9 mouse cellular contexts compared by ENCODE assay signal in the genomic region with DNA sequence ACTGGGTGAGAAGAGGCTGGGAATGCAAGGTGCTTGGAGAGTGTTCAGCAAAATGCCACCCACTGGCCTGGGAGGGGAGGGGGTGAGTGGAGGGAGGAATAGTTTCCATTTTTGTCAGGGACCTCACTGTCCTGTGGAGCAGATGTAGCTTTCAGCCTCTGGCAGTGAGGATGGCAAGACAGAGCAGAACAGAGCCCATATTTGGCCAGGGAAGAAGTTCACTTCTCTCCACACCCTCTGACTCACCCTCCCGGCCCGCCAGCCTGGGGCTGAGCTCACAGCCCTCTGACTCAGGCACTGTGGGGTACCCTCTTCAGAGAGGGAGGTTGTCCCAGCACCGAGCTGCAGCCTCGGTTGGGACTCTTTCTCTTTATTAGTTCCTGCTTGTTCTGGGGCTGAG.
DNase-seq lines count a peak whose midpoint lies in the region; ATAC-seq and TF ChIP-seq lines count a peak whose summit lies in the region.
"Had no signal": no experiment of that assay in that cellular context is flagged by ENCODE, and none has a peak within 500 bp of the region (broad histone marks: within the 10 kb centered on the region; RNA-seq: fewer than 3 reads in every experiment).

No protein-coding gene starts in this region.

- H3K27me3 ChIP-seq in Patski: no peaks in the 10 kb centered on the region
- H3K27me3 ChIP-seq: liver, embryonic 13.5 days had no signal

- DNase-seq in Patski (ENCODE audit: low read depth, low spot score): peak; percentile 93
- DNase-seq in heart, postnatal 25 days (ENCODE audit: low spot score): peak; percentile 66
- peak; percentile 42 to 57 for DNase-seq in natural killer cell, adult 2 months (ENCODE audit: low spot score in 2 of 2)
- DNase-seq in thymus, postnatal 14 days: no peak
- no peak for DNase-seq in spleen, postnatal 4 days (ENCODE audit: low spot score in 2 of 2)
- no peak for DNase-seq in left cerebral cortex, postnatal 25 days (ENCODE audit: low spot score in 2 of 2)
- no peak for DNase-seq in thymus, postnatal 4 days
- DNase-seq: liver, embryonic 13.5 days had no signal

- peaks cover 14% of the 10 kb centered on the region for H3K4me1 ChIP-seq in embryonic fibroblast, embryonic 13.5 days (ENCODE audit: control insufficient read depth, insufficient read depth, low read length)
- H3K4me1 ChIP-seq: liver, embryonic 13.5 days had no signal

- POLR2A ChIA-PET in Patski (lab: Charles Lee): interaction anchor here (1.1 to 3.7 kb wide), 3 partner anchors 45 to 109 kb away, joined by 3 to 13 read pairs (median 4); no protein-coding TSS in a partner anchor

- H3K4me3 ChIP-seq in embryonic fibroblast, embryonic 13.5 days (ENCODE audit: insufficient read depth, low read length): no peak overlapping the region
- H3K4me3 ChIP-seq: liver, embryonic 13.5 days had no signal

- TF ChIP-seq CTCF in Patski (IDR thresholded peaks at IDR 0.05): no peak
- TF ChIP-seq CTCF in embryonic fibroblast, embryonic 13.5 days (IDR thresholded peaks at IDR 0.05; ENCODE audit: borderline replicate concordance, insufficient read depth, low read length): no peak

- CTCF ChIA-PET in Patski (lab: Charles Lee): interaction anchor here (0.8 to 1.4 kb wide), 3 partner anchors 9 to 23 kb away, joined by 3 to 5 read pairs (median 4); no protein-coding TSS in a partner anchor

- in situ Hi-C loops in Patski (cut with MboI; ENCODE audit: low pct_unique_long_range_greater_than_20kb): no loop called here

- H3K27ac ChIP-seq in embryonic fibroblast, embryonic 13.5 days (ENCODE audit: insufficient read depth, low read length): peak overlapping the region; percentile 96
- H3K27ac ChIP-seq: liver, embryonic 13.5 days had no signal

- peak; percentile 99 for ATAC-seq in Patski

- intact Hi-C loops in heart, postnatal 25 days (cut with DNase I): no loop called here
- intact Hi-C loops in left cerebral cortex, postnatal 25 days (cut with DNase I): no loop called here

- peak; percentile 58 for TF ChIP-seq POLR2A in embryonic fibroblast, embryonic 13.5 days (IDR thresholded peaks at IDR 0.05; ENCODE audit: low read depth, low read length)

Comparison
In these comparisons a context has a peak if more than half of its experiments do, and no peak if none do; other contexts are left out.
1. DNase-seq: peak in Patski (single experiment), heart, postnatal 25 days (single experiment) and natural killer cell, adult 2 months (2 of 2); none in thymus, postnatal 14 days (single experiment), spleen, postnatal 4 days (0 of 2), left cerebral cortex, postnatal 25 days (0 of 2) and thymus, postnatal 4 days (single experiment).